Mouse (Mus musculus) liver, embryonic 14.5 days (tissue): Measurements from ENCODE around the gene RPS10-NUDT3. TPM values are rescaled to one million over a fixed set of nuclear protein-coding genes. Genes with fewer than 3 reads are reported as not detected.

Experiments
- ATAC-seq: fragments of 200-750 bp; cut with Nextera tagmentation; 2 replicates; pipeline ENCODE4 v1.8.0; 2017; ENCODE audit warnings: moderate number of reproducible peaks, mild to moderate bottlenecking, moderate library complexity; ENCODE audit not compliant: insufficient read depth
- DNase-seq, 3 experiments: peaks; one replicate each; pipeline ENCODE4 v3.0.0-alpha.2; 2012 to 2013; ENCODE audit warnings: low read depth in 3 of 3, low spot score in 3 of 3
- H3K27ac ChIP-seq: fragments of 300-500 bp; sonication (generic); 2 replicates; pipeline ENCODE4 v1.5.1; 2014; ENCODE audit warnings: moderate library complexity, mild to moderate bottlenecking, control low read depth, inconsistent platforms
- H3K27me3 ChIP-seq: fragments of 300-500 bp; sonication (generic); 2 replicates; pipeline ENCODE4 v1.6.1; 2014; ENCODE audit warnings: mild to moderate bottlenecking, low read length, moderate library complexity; ENCODE audit not compliant: control insufficient read depth, insufficient read depth
- H3K36me3 ChIP-seq: fragments of 300-500 bp; sonication (generic); replicated peaks from 2 replicates; pipeline ENCODE4 v1.6.1; 2014; ENCODE audit warnings: low read depth; ENCODE audit not compliant: control insufficient read depth, insufficient read depth
- H3K4me1 ChIP-seq, 2 experiments: fragments of 200-500 bp in 1 of 2; fragments of 300-500 bp in 1 of 2; sonication (generic) in 1 of 2; replicated peaks; 2 replicates each; pipeline ENCODE4 v1.6.1; 2012 to 2014; ENCODE audit warnings: antibody characterized with exemption in 1 of 2, inconsistent platforms in 1 of 2, low read length in 1 of 2; ENCODE audit not compliant: control insufficient read depth in 2 of 2, insufficient read depth in 2 of 2
- H3K4me2 ChIP-seq: fragments of 300-500 bp; sonication (generic); 2 replicates; pipeline ENCODE4 v1.6.1; 2014; ENCODE audit warnings: low read depth, mild to moderate bottlenecking, control low read depth, moderate library complexity
- H3K4me3 ChIP-seq, 2 experiments: fragments of 200-500 bp in 1 of 2; fragments of 300-500 bp in 1 of 2; sonication (generic) in 1 of 2; 2 replicates each; pipeline ENCODE4 v1.5.1; 2012 to 2014; ENCODE audit warnings: low read depth in 2 of 2, low read length in 2 of 2, mild to moderate bottlenecking in 2 of 2, control low read depth in 1 of 2, inconsistent platforms in 1 of 2, moderate library complexity in 1 of 2; ENCODE audit not compliant: insufficient read depth in 1 of 2
- H3K9ac ChIP-seq: fragments of 300-500 bp; sonication (generic); replicated peaks from 2 replicates; pipeline ENCODE4 v1.6.1; 2014; ENCODE audit warnings: mild to moderate bottlenecking, control low read depth, moderate library complexity
- H3K9me3 ChIP-seq: fragments of 300-500 bp; sonication (generic); 2 replicates; pipeline ENCODE4 v1.6.1; 2016; ENCODE audit warnings: low read length, mixed read lengths; ENCODE audit not compliant: control insufficient read depth
- CTCF ChIP-seq: IDR thresholded peaks from 2 replicates; pipeline ENCODE4 v1.5.1; 2016; ENCODE audit warnings: antibody characterized with exemption, low read depth, control low read depth
- EP300 ChIP-seq: IDR thresholded peaks from 2 replicates; pipeline ENCODE4 v1.6.1; 2016; ENCODE audit warnings: antibody characterized with exemption, low read depth
- WGBS: fragments of 180-500 bp; shearing (Covaris S2); extraction: QIAGEN DNeasy Blood & Tissue Kit; methylation state at CpG from one replicate; pipeline ENCODE4 v1.1.7; 2014; ENCODE audit not compliant: insufficient replicate concordance; 5-methylcytosine and 5-hydroxymethylcytosine counted together
- polyA plus RNA-seq, 2 experiments: library from polyadenylated mRNA; depleted of rRNA in 1 of 2; stranded (reverse) in 1 of 2; unstranded in 1 of 2; fragments of >200 nt; fragmentation: Nextera tagmentation in 1 of 2; extraction: Ambion mirVana in 1 of 2; gene quantifications; 2 replicates each; pipeline versions ENCODE4 v1.2.1 to v1.2.3; 2012 to 2014

RPS10-NUDT3 gene
- polyA plus RNA-seq, 2 experiments = not detected

GRCm38 (mm10) chr17:27621705-27622531, 13.1 kb downstream of the RPS10-NUDT3 start:
- Histone ChIP-seq H3K27me3 (no peaks in the 10 kb centered on the region), H3K4me1 (peaks cover 0 to 22% of the 10 kb centered on the region in 2 experiments; a peak in 2 of 4 replicates), H3K4me2 (peak overlapping the region; percentile 77), H3K4me3 (peak overlapping the region; percentile 88 to 98), H3K27ac (peak overlapping the region; percentile 37; the same call in 1 of the 2 replicates), H3K36me3 (no peaks in the 10 kb centered on the region), H3K9me3 (no peaks in the 10 kb centered on the region), H3K9ac (peak overlapping the region; percentile 76)
- ATAC-seq (no peak), DNase-seq (no peak)
- TF ChIP-seq EP300 (no peak), CTCF (no peak)
- WGBS = 3% methylated on average over 23 of the region's 23 CpGs

GRCm38 (mm10) chr17:27621161-27621560, 13.9 kb downstream of the RPS10-NUDT3 start:
- WGBS = 63% methylated on average over 8 of the region's 8 CpGs
- ATAC-seq (no peak), DNase-seq (no peak)
- Histone ChIP-seq H3K27ac (no peak overlapping the region), H3K27me3 (no peaks in the 10 kb centered on the region), H3K4me1 (peaks cover 0 to 22% of the 10 kb centered on the region in 2 experiments; a peak in 2 of 4 replicates), H3K4me2 (peak overlapping the region; percentile 77), H3K36me3 (no peaks in the 10 kb centered on the region), H3K9me3 (no peaks in the 10 kb centered on the region), H3K4me3 (peak overlapping the region; percentile 4 to 98; a peak in 2 of 4 replicates), H3K9ac (no peak overlapping the region)
- no peak for TF ChIP-seq EP300

DNA sequence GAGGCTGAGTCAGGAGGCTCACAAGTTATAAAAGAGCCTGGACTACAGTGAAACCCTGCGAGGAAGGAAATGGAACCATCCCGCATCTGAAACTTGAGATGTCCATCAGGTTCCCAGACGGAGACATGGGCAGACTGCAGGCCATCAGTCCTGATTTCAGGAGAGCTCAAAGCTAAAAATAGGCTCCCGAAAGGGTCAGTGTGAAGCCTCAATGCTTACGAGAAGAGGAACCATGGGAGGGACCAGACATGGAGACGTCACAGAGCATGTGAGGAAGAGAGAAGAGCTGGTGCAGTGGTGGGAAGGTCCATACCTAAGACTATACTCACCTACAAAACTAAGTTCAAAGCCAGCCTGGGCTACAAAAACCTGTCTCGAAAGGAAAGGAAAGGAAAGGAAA, 19.6 kb downstream of the RPS10-NUDT3 start:
- H3K36me3 ChIP-seq = no peaks in the 10 kb centered on the region
- H3K9ac ChIP-seq = no peak overlapping the region
- H3K27ac ChIP-seq = no peak overlapping the region
- H3K27me3 ChIP-seq = no peaks in the 10 kb centered on the region
- DNase-seq (no peak), ATAC-seq (no peak)
- no peak overlapping the region for H3K4me2 ChIP-seq
- H3K9me3 ChIP-seq = no peaks in the 10 kb centered on the region
- H3K4me3 ChIP-seq = no peak overlapping the region
- WGBS = 57% methylated on average over 7 of the region's 7 CpGs
- TF ChIP-seq CTCF (no peak), EP300 (no peak)
- H3K4me1 ChIP-seq = peaks cover 12 to 23% of the 10 kb centered on the region in 2 experiments

DNA sequence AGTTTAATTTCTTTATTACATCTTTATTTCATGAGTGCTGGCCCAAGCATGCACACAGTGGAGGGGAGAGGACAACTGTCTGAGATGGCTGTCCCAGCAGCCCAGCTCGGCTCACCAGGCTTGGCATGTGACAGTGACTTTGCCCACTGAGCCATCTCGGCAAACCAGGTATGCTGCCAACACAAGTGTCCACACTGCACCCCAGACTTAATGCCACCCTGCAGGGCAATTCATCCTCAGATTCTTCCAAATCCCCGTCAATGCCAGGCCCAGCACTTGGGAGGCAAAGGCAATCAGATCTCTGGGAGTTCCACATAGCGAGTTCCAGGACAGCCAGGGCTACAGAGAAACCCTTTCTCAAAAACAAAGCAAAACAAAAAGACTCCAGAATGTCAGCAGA, 22.0 kb downstream of the RPS10-NUDT3 start:
- Histone ChIP-seq H3K4me3 (no peak overlapping the region), H3K27me3 (no peaks in the 10 kb centered on the region), H3K9ac (no peak overlapping the region), H3K27ac (no peak overlapping the region), H3K36me3 (no peaks in the 10 kb centered on the region), H3K9me3 (no peaks in the 10 kb centered on the region), H3K4me1 (peaks cover 12 to 21% of the 10 kb centered on the region in 2 experiments), H3K4me2 (no peak overlapping the region)
- no peak for ATAC-seq
- TF ChIP-seq CTCF (no peak), EP300 (no peak)
- 66% methylated on average over 4 of the region's 4 CpGs for WGBS
- no peak for DNase-seq

GRCm38 (mm10) chr17:27611994-27612393, 23.0 kb downstream of the RPS10-NUDT3 start:
- no peaks in the 10 kb centered on the region for H3K9me3 ChIP-seq
- H3K27ac ChIP-seq = no peak overlapping the region
- peaks cover 12 to 21% of the 10 kb centered on the region in 2 experiments for H3K4me1 ChIP-seq
- DNase-seq (no peak), ATAC-seq (no peak)
- no peaks in the 10 kb centered on the region for H3K27me3 ChIP-seq
- TF ChIP-seq EP300 (no peak), CTCF (no peak)
- H3K9ac ChIP-seq = no peak overlapping the region
- H3K4me2 ChIP-seq = no peak overlapping the region
- no peaks in the 10 kb centered on the region for H3K36me3 ChIP-seq
- no peak overlapping the region for H3K4me3 ChIP-seq
- WGBS = 52% methylated on average over 5 of the region's 5 CpGs
